Mouse (Mus musculus) layer of hippocampus, adult 11-12 months (tissue): ENCODE data around the gene Tmem211.

ENCODE experiments used
- DNase-seq: peaks from one replicate; pipeline ENCODE4 v3.0.0; 2022; ENCODE audit warnings: low spot score

Tmem211 gene

GRCm38 (mm10) chr5:113214041-113214440, 12.7 kb upstream of the Tmem211 start:
- DNase-seq = no peak

DNA sequence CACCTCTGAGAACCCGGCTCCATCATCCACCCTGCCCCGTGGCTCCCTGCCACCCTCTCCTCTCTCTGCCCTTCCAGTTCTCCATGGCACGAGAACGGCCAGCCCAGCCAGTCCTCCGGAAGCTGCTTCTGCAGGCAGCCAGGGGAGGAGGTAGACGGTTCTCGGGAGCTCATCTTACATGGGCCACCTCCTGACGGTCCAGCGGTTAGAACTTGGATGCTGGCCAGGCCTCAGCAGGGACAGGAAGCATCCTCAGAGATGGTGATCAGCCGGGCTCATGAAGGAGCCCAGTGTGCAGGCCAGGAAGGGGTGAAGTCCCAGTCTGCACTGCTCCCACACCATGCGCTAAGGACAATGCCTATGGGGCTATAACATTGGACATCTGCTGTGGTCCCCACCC, 12.3 kb upstream of the Tmem211 start:
- no peak for DNase-seq

- no peak for DNase-seq
Observed at GRCm38 (mm10) chr5:113215610-113216011, 11.1 kb upstream of the Tmem211 start.

DNA sequence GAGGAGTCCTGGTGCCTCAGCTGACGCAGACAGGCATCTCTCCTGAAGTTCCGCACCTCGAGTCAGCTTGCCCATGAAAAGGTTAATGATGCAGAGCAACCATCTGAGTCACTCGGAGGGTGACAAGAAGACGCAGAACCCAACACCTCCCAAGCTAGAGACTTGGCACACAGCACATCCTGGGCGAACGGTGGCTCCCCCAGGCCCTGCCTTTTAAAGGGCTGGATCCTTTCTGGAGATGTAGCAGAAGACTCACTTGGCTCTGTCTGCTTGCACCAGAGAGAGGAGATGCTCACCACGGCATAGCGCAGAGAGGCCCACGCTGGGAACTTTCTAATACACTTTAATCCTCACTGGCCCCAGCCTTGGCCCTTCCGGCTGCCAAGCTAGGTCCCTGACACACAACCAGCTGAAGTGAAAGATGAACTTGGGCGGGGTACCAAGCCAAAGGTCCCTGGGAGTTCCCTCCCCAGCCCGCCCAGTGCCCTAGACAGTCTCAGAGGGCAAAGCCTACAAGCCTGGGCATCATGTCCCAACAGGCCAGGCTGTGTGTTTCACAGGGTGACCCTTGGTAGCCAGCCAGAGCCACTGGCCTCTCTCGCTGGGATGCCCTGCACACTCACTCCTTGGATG, 10.3 kb upstream of the Tmem211 start:
- no peak for DNase-seq

GRCm38 (mm10) chr5:113217076-113217475, 9.6 kb upstream of the Tmem211 start:
- DNase-seq = no peak

- no peak for DNase-seq
Observed at GRCm38 (mm10) chr5:113218617-113219235, 8.0 kb upstream of the Tmem211 start.

DNA sequence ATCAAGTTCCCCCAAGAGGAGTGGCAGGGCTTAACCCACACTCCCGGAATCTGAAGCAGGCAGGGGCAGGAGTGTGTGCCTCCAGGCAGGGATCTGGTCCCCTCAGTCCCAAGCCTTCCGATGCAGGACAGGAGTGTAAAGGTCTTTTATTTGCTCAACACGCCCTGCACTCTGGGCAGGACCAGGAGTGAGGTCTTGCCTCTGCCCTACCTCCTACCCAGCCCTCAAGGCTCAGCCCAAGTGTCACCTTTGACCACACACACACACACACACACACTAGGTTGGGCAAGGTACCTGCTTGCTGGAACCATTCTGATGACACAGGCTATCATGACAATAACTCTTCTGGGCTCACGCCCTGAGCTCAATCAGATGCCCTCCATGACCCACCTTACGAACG, 7.3 kb upstream of the Tmem211 start:
- no peak for DNase-seq

GRCm38 (mm10) chr5:113219876-113220275, 6.8 kb upstream of the Tmem211 start:
- no peak for DNase-seq

- no peak for DNase-seq
Observed at GRCm38 (mm10) chr5:113220383-113221146, 6.1 kb upstream of the Tmem211 start.

- peak; percentile 78 for DNase-seq
Observed at GRCm38 (mm10) chr5:113221147-113221865, 5.4 kb upstream of the Tmem211 start, which contains the start of gene 2900026A02Rik. TSS of gene 2900026A02Rik (minus strand) at chr5:113221236.

DNA sequence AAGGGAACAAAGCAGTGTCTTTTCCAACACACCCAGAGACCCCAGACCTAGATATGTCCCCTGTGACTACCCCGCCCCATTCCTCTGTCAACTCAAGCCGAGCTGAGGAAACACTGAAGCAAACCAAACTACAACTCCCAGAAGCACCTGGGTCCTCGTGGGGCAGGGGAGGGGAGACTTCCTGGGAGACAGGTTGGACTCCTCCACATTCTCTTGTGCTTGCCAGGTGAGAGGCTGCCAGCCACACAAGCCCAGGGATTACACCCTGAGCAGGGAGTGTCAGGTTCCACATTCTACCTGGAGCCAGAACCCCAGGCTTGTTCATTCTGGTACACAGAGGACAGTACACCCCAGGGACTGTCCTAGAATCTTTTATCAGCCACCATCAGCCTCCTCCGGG, 2.8 kb upstream of the Tmem211 start:
- no peak for DNase-seq

- DNase-seq = no peak
Observed at GRCm38 (mm10) chr5:113225271-113225670, 1.4 kb upstream of the Tmem211 start.

- DNase-seq = no peak
Observed at GRCm38 (mm10) chr5:113225686-113226435, 848 bp upstream of the Tmem211 start.

- DNase-seq = no peak
Observed at GRCm38 (mm10) chr5:113230196-113230595, 3.5 kb downstream of the Tmem211 start.

GRCm38 (mm10) chr5:113249263-113249930, 22.7 kb downstream of the Tmem211 start:
- no peak for DNase-seq

GRCm38 (mm10) chr5:113250806-113251205, 24.1 kb downstream of the Tmem211 start:
- DNase-seq = no peak

GRCm38 (mm10) chr5:113265637-113266036, 38.9 kb downstream of the Tmem211 start:
- no peak for DNase-seq

DNA sequence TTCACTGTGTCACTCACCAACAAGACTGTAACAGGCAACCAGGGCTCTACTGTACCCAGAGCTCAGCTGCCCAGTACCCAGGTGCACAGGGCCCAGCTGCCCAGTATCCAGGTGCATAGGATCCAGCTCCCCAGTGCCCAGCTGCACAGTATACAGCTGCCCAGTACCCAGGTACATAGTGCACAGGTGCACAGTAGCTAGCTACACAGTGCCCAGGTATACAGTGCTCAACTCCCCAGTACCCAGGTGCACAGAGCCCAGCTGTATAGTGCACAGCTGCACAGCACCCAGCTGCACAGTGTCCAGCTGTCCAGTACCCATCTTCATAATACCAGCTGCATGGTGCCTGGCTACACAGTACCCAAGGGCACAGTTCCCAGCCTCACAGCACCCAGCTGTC, 41.5 kb downstream of the Tmem211 start:
- no peak for DNase-seq

DNA sequence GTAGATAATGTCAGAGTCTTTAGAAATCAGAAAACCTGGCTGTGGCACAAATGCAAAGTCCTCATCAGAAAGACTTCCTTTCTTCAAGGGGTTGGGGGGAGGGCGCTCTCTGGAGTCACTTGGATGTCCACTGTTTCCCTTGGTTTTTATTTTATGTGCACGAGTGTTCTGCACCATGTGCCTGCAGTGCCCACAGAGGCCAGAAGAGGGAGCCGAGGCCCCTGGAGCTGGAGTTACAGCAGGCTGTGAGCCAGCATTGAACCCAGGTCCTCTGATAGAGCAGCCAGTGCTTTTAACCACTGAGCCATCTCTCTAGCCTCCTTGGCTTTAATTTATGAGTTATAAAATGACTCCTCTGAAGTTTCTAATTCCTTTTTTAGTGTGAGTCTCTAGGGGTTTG, 43.3 kb downstream of the Tmem211 start:
- DNase-seq = no peak

GRCm38 (mm10) chr5:113271207-113271811, 44.6 kb downstream of the Tmem211 start:
- peak; percentile 79 for DNase-seq

DNA sequence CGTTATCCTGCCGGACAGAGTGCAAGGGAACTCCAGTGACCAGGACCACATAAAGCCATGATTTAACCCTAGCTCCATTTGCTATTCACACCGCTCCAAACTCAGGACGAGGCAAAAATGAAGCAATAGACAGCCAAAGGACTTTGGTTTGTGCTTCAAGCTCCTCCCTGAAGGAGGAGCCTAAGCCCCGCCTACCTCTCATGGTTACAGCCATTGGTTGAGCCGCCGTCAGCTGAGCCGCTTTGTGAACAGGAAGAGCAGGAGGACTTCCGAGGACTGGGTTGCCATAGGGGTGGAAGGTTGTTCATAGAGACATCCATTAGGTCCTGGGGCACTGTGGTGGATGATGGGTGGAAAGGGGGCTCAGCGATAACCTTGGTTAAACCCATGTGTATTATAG, 49.1 kb downstream of the Tmem211 start:
- no peak for DNase-seq
